Mouse (Mus musculus): Measurements from ENCODE around the gene Gm6525. TPM values are rescaled to one million over a fixed set of nuclear protein-coding genes. Genes with fewer than 3 reads are reported as not detected.

Gene Gm6525
- total RNA-seq, 2 experiments from 2014 or later: 0.15 TPM; not detected in 1

DNA sequence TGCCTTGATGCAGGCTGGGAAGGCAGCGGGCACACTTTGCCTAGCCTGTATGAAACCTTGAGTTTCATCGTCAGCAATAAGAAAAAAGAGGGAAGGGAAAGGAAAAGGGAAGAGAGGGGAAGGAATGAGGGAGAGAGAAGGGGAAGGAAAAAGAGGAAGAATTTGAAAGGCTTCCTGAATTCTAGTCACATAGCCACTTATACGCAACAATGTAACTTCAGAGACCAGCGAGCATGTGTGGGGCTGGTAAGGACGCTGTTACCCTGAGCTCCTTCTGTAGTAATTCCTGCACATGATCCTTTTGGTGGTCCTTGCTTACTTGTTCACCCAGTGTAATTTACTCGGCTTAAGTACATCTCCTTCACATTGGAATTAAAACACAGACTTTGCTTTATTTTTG, 5.0 kb upstream of the Gm6525 start:
- peak; percentile 64 for ATAC-seq (replicated peaks; ENCODE audit: poor library complexity, severe bottlenecking)

DNA sequence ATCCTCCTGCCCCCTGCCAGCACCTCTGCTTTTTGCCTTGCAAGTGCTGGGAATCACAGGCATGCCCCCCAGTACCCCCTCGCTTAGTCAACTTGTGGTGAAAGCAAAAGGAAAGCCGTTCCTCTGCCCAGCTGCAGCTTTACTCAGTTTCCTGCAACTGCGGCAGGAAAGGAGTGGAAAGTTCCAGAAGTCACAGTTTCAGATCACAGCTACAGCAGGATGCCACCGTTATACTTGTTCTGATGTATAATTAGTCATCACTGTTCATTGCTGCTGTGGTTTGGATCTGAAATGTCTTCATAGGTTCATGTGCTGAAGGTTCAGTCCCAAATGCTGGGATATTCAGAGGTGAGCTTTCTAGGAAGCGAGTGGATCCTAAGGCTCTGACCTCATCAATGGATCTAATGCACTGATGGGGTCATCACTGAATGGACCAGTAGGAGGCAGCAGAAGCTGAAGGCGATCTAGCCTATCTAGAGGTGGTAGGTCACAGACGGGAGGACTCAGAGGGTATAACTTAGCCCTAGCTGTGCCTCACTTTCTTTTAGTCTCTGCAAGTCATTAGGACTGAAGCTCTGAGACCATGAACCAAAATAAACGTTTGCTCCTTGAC, 4.4 kb upstream of the Gm6525 start:
- peak; percentile 18 for ATAC-seq (replicated peaks; ENCODE audit: poor library complexity, severe bottlenecking)

DNA sequence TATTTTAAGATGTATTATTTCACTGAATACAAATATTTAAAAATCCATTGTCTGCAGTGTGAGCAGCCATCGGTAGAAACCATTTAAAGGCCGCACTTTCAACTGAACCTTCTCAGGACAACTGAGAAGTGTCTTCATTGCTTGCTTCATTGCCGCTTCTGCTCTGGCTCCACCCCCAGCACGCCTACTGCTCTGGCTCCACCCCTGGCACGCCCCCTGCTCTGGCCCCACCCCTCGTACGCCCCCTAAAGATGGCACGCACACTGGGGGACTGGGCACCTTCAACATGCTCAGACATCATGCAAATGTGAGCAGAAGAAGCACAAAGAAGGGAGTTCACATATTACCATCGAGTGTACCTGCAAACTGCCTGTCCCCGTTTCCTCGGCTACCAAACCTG, 1.5 kb upstream of the Gm6525 start:
- peak; percentile 55; the same call in 1 of the 2 replicates for ATAC-seq (replicated peaks; ENCODE audit: poor library complexity, severe bottlenecking)

DNA sequence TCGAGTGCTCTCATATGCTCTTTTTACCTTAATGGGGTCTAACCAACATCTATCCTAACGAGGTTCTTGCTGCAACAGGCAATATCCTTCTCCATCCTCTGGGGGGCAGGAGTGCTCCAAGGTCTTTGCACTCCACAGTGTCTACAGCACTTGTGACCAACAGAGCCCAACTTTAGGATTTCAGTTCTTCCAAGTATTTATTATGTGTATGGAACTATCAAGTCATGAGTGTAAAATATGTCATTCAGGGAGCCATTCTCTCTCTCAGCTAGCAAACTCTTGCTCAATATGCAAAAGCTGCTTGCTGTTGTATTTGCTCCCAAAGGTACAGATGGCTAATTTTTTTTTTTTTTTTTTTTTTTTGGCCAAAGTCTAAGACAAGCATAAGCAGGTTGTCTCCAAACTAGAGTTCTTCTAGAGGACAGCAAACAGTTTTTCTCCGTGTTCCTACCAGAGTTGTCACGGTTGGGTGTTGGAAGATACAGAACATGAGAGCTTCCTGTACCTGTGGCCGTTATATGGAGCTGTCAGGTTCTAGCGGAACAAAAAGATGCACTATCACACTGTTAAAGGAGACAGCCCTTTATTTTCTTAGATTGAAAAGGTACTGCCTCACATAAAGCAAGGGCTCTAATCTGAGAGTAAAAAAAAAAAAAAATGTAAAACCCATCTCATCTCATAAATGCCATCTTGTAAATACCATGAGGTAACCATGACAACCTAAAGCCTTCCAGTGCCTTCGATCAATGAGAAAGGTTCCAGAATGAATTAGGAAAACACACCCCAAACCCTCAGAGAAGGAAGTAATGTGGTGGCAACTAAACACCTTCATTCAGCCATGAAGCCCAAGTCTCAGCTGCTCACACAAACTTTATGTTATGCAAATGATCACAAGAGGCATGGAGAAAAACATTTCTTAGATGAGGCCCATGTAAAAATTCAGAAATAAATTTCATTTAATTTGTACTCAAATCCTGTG, 1.7 kb downstream of the Gm6525 start:
- peak; percentile 91 for ATAC-seq (replicated peaks; ENCODE audit: poor library complexity, severe bottlenecking)

DNA sequence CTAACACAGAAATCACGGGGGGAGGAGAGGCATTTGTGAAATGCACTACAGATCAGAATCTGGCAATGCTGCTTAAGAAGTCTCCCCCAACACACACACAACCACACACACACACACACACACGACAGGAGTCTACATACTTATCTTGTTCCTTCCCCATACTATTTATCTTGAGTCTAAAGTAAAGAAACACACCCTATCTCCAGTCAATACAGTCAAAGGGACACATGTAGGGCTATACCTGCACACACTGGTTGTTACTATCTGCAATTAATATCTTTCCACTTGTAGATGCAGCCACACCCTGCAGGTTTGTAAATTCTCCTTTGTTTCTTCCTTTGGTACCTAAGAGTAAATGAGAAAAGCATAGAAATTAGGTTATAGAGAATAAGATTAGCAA, 3.9 kb downstream of the Gm6525 start:
- ATAC-seq (replicated peaks; ENCODE audit: poor library complexity, severe bottlenecking): no peak

DNA sequence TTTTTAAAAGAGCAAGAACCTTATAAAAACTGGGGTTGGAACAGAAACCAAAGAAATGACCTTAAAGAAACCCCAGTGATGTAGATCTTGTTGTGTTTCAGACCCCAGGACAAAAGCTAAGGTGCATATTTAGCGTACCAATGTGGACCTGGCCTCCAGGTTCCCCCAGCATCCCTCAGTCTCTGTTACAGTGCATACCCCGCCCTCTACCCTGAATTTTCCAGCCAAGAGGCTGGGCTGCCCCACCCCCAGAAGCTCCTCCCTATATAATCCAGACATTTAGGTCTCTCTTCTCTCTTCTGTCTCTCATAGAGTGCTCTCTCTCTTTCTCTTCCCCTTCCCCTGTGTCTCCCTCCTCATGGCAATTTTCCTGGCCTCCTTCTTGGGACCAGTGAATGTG, 6.4 kb downstream of the Gm6525 start:
- ATAC-seq (replicated peaks; ENCODE audit: poor library complexity, severe bottlenecking): no peak

DNA sequence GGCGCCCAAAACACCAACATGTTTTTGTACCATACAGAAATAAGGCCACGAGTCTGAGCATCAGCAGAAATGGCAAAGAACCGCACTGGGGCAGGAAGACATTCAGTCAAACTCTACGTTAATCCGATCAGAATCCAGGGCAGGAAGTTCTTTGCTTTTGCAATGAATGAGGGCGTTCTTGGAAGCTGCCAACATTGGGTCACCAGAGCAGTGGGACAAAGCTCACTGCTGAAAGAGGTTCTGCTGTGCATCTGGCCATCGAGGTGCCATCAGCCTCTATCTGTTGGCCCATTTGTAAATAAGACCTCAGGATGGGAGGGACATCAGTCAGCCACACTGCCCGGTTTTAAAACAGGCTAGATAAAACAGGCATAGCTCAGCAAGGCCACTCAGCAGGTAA, 7.2 kb downstream of the Gm6525 start:
- no peak for ATAC-seq (replicated peaks; ENCODE audit: poor library complexity, severe bottlenecking)

DNA sequence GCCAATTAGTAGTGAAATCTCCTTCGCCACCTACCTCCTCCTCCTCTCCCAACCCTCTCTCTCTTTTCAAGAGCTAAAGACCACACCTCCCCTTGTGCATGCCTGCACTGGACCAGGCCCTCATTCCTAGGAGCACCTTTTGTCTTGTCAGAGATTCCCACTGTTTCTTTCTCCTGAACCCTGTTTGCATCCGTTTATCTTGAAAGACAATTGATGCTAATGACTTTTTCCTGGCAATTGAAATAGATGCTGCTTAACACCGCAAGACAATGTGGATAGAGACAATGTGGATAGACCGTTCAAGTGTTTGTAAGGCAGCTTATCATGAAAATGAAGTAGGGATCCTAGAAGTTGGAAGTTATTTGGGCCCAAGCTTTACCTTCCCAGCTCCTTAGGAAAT, 7.8 kb downstream of the Gm6525 start:
- ATAC-seq (replicated peaks; ENCODE audit: poor library complexity, severe bottlenecking): no peak

DNA sequence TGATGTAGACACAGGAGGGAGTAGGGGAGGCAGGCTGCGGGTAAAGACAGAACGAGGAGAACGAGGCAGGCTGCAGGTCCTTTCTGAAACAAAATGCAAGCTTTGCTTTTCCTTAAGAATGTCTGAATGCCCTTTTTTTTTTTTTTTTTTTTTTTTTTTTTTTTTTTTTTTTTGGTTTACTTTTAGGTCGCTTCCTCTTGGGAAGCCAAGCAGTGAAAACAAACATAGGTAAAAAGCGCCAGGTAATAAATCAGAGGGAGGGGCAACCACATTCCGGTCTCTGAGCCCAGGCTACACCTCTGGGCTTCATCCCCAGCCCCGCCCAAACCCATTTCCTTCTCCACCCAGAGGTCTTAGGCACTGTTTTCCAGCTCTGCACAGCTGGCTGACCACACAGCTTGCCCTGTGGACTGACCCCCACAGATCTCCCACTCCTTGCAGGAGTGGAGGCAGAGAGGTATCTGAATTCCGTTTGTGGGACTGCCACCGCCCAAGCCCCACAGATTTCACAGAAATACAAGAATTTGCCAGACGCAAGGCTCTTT, 15.8 kb downstream of the Gm6525 start:
- ATAC-seq (replicated peaks; ENCODE audit: poor library complexity, severe bottlenecking): no peak

DNA sequence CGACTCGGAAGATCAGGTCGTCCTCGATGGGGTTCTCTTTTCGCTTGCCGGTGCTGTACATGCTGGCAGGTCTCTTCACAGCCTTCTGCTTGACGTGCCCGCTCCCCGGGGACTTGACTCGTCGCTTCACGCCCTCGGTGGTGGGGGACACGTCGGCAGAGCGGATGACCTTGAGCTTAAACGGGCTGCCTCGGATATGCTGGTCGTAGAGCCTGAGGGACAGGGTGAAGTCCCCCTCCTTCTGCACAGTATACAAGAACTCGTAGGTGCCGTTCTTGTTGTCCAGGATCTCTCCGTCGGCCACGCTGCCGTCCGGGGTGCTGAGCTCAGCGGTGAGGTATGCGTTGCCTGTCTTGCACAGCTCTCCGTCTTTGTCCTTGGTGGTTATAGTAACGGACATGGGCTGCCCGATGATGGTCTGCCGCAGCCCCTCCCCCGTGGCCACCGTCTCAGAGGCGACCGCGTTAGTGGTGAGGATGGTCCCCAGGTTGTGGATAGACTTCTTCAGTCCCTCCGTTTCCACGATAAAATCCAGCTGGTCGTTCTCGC, 16.7 kb downstream of the Gm6525 start:
- ATAC-seq (replicated peaks; ENCODE audit: poor library complexity, severe bottlenecking): peak; percentile 52

DNA sequence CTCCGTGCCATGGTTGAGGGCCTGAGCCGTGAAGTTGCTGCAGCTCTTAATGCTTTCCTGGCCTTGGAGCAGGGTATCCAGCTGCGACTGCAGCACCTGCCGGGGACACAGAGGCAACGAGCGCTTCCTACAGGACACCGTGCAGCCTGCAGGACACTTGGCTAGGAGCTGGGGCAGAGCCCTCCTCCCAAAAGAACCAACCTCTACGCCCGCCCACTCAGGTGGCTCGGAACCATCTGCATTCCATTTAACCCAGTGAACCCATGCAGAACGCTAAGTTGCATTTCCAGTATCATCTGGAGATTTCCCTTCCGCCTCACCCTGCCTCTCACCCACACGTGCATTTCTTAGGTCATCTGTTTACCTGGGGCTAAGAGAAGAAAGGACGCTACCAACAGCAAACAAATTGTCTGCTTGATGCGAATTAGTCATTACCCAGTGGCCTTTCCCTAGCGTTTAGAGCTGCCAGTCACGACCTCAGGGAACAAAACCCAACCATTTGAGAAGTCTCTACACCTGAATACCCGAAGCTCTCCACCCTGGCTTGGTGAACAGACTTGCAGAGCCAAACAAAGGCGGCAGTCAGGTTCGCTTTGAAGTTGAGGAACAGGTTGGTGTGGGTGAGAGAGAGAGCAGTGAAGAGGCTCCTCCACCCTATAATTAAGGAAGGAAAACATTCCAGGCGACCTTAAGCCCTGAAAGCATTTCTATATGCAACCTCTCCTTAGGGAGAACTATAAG, 17.4 kb downstream of the Gm6525 start:
- no peak for ATAC-seq (replicated peaks; ENCODE audit: poor library complexity, severe bottlenecking)

DNA sequence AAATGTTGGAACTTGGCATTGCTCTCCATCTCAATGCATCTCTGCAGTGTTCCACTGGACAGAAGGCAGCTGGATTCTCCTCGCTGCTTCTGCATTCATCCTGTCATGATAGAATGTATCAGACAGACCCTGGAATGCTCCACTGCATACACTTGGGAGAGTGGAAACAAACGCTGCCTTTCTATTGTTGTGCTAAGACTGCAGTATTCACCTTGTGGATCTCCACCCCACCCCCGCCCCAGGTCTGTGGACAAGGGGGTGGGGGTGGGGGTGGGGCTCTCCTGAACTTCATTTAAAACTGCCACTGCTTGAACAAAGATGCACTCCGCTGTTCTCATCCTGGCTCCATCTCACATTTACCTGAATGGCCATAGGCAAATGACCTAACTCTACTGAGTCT, 20.0 kb downstream of the Gm6525 start:
- ATAC-seq (replicated peaks; ENCODE audit: poor library complexity, severe bottlenecking): no peak

DNA sequence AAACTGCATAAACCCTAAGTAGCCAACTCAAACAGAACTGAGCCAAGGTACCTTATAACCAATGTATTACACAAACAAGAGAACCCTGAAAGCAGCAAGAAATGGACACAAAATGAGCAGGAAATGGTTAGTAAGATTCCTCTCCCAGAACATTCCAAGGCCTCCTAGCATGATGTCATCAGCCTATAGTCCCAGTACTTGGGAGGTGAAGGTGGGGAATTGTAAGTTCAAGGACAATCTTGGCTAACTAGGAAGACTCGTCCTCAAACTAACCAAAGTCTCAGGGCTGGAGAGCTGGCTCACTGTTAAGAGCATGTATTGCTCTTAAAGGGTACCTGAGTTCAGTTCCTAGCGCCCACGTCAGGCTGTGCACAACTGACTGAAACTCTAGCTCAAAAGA, 24.3 kb downstream of the Gm6525 start:
- ATAC-seq (replicated peaks; ENCODE audit: poor library complexity, severe bottlenecking): no peak

DNA sequence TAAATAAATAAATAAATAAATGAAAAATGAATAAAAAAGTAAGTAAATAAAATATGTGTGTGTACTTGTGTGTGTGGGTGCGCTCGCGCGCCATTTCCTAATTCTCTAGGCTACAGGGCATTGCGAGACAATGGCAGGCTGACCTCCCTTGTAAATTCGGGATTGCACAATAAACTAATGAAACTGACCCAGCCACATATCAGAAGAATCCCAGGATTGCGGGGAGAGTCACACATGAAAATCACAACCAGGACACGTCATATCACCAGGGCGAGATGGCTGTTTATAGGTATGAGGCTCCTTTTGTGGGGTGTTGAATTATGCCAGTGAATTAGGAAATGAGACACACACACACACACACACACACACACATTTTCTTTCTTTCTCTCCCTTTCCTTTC, 25.6 kb downstream of the Gm6525 start:
- no peak for ATAC-seq (replicated peaks; ENCODE audit: poor library complexity, severe bottlenecking)

DNA sequence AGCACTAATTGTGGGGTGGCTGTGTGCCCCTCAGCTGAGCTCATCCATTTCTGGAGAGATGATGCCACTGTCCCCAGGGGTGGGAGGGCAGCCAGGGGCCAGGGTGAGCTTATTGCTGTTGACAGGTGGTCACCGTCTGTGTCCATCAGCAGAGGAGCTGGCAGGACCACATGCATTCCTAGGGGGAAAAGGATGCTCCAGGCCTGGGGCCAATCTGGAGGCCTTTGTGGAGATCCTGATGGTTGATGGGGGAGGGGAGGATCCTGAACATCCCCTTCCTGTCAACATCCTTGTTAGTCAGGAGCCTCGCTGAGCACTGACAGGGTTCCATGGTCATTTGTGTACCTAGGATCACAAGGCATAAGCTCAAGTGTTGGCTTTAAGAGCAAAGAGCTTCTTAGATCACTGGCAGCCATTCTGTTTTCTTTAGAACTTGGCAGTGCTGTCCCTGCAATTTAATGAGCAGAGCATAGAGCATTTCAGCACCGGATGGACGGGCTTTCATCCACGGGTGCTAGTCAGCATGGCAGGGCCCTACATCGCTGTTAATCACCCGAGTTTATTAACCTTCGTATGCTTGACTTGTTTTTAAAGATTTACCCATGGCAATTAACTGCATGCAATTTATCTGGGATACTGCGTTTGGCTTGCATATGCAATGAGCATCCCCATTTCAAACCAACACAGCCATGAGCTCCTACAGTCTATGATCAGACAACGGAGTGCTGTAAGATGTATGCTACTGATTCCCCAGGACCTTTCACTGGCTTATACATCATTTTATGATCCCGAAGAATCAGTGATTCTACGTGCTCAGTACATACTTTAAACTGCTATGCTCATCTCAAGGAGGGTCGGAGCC, 26.9 kb downstream of the Gm6525 start:
- ATAC-seq (replicated peaks; ENCODE audit: poor library complexity, severe bottlenecking): no peak

DNA sequence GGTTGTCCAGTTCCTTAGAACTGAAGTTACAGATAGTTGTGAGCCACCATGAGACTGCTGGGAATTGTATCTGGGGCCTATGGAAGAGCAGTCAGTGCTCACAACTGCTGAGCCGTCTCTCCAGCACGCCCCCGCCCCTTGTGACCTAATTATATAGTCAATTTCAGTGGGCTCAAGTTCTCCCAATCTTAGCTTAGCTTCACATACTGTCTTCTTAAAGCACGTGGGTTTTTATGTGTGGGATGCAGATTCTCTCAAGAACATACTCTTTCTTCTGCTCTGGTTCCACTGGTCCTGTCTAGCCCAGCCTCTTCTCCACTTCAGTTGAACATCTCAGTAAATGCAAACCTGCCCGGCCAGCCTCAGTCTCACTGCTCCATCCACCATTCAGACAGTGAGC, 30.7 kb downstream of the Gm6525 start:
- no peak for ATAC-seq (replicated peaks; ENCODE audit: poor library complexity, severe bottlenecking)

DNA sequence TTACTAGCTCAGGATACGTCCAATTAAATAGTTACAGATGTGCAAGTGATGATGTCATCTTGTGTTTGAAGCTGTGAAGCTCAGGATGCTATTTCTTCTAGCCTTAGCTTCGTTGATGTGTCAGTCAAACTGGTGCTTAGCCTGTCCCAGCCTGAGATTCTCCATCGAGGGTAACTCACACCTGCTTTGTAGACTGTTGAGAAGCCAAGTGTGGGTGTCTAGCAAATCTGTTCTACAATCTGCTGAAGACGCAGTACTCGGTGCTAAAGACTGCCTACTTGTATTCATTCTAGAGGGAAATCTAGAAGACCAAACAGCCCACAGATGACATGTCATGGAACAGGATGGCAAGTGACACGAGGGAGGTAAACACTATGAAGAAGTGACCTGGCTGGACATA, 31.7 kb downstream of the Gm6525 start:
- ATAC-seq (replicated peaks; ENCODE audit: poor library complexity, severe bottlenecking): no peak

DNA sequence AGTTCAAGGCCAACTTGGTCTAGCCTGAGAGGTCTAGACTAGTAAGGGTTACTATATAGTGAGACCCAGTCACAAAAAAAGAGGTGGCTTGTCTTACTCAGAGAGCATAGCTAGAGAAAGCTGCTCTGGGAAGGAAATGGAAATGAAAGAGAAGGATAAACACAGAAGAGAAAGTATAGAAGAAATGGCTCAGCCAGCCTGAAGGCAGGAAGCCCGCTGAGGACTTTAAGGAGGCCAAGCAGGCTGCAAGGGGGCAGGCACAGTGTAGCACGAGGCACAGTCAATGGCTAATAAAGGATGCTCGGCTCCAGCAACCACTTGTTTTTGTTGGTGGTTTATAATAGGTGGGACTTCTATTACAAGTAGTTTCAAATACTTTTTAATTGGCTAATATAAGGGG, 32.2 kb downstream of the Gm6525 start:
- no peak for ATAC-seq (replicated peaks; ENCODE audit: poor library complexity, severe bottlenecking)

DNA sequence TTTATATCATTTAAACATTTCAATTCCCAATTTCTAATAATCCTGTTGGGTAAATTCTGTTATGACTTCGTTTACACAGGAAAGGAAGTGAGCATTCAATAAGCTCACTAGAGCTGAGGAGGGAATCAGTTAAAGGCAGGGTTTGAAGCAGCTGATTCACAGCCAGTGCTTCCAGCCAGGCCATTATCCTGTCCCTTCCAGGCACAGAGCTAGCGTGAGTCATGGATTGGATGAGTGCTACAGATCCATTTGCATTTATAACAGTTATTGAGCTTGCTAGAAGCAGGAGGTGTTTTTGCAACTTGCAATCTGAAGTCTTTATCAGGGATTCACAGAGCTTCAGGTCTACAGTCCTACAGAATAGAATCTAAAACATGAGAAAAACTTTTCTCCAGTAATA, 33.5 kb downstream of the Gm6525 start:
- no peak for ATAC-seq (replicated peaks; ENCODE audit: poor library complexity, severe bottlenecking)

DNA sequence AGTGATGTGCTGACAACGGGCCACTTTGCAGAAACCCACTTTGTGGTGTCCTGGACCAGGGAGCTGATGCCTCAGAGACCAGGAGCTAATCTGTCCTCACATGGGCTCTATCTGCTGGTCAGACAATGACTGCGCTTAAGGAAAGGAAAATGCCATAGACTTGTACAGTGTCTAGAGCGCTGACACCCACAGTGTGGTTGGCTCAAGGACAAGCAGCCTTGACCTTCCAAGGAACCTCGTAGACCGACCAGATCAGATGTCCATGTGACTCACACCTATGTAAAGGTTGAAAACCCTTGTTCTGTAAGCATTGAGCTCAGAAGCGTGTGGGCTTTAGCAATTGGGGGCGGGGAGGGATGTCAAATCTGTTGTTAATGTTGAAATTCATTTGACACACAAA, 34.6 kb downstream of the Gm6525 start:
- ATAC-seq (replicated peaks; ENCODE audit: poor library complexity, severe bottlenecking): no peak
